Mouse (Mus musculus): ENCODE measurements around the gene Spata9.

DNA sequence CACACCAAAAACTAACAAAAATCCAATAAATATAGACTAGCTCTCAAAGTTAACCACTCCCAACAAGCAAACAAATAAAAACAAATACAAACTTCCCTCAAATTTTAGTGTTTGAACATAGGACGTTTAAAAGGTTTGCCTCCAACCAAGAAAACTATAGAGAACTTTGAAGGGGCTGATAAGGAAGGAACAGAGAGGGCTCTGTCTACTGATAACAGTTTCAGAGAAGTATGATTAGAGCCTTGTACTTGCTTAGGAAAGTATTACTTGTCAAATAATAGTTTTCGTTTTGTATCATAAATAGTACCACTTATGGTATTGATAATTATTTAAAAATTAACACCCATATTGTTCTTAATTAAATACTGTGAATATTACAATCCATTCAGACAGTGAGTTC is 47.6 kb downstream of the Spata9 start:
- TF ChIP-seq CTCF (IDR thresholded peaks at IDR 0.05; ENCODE audit: extremely low read depth, insufficient read length, insufficient replicate concordance, low read depth, low read length) (no peak), POLR2A (IDR thresholded peaks at IDR 0.05; ENCODE audit: low read depth, low read length) (no peak)

All from small intestine, adult 2 months (tissue).